Mouse (Mus musculus) midbrain, embryonic 11.5 days (tissue): ENCODE measurements at regions not wholly inside any gene's neighbourhood (a gene's known extent, or its start where the extent isn't known, plus 50 kb on each side); places are given as distances from the start of the nearest gene placed in this dataset.
A peak's percentile ranks its signal among the peaks of the same experiment; 100 is the strongest.
"Not testable (repeated sequence)": the region's sequence is repeated elsewhere in the genome, so short reads cannot be mapped to it uniquely, and the experiment has no call there.

Experiments used
- ATAC-seq: fragments of 200-750 bp; cut with Nextera tagmentation; 2 replicates; pipeline ENCODE4 v1.8.0; 2017; ENCODE audit warnings: moderate TSS enrichment, moderate library complexity; ENCODE audit not compliant: low FRiP score
- DNase-seq: peaks from one replicate; pipeline ENCODE4 v3.0.0; 2015; ENCODE audit warnings: low spot score; ENCODE audit errors: missing footprints
- H3K27ac ChIP-seq: fragments of 300-500 bp; sonication (generic); 2 replicates; pipeline ENCODE4 v1.5.1; 2014; ENCODE audit warnings: low read depth, low read length
- H3K27me3 ChIP-seq: fragments of 300-500 bp; sonication (generic); 2 replicates; pipeline ENCODE4 v1.6.1; 2014; ENCODE audit warnings: mild to moderate bottlenecking, low read length, moderate library complexity, mixed read lengths; ENCODE audit not compliant: control insufficient read depth, insufficient read depth
- H3K36me3 ChIP-seq: fragments of 300-500 bp; sonication (generic); 2 replicates; pipeline ENCODE4 v1.6.1; 2014; ENCODE audit warnings: mild to moderate bottlenecking, low read length, moderate library complexity, mixed read lengths; ENCODE audit not compliant: control insufficient read depth, insufficient read depth
- H3K4me1 ChIP-seq: fragments of 300-500 bp; sonication (generic); 2 replicates; pipeline ENCODE4 v1.6.1; 2014; ENCODE audit warnings: low read length; ENCODE audit not compliant: control insufficient read depth, insufficient read depth
- H3K4me2 ChIP-seq: fragments of 300-500 bp; sonication (generic); 2 replicates; pipeline ENCODE4 v1.6.1; 2014; ENCODE audit warnings: mild to moderate bottlenecking, moderate library complexity
- H3K4me3 ChIP-seq: fragments of 300-500 bp; sonication (generic); 2 replicates; pipeline ENCODE4 v1.5.1; 2014; ENCODE audit warnings: low read depth, low read length
- H3K9ac ChIP-seq: fragments of 300-500 bp; sonication (generic); 2 replicates; pipeline ENCODE4 v1.6.1; 2014; ENCODE audit warnings: low read length
- H3K9me3 ChIP-seq: fragments of 300-500 bp; sonication (generic); 2 replicates; pipeline ENCODE4 v1.6.1; 2016; ENCODE audit warnings: low read length; ENCODE audit not compliant: control insufficient read depth
- WGBS: fragments of 180-500 bp; shearing (Covaris S2); extraction: QIAGEN DNeasy Blood & Tissue Kit; methylation state at CpG from one replicate; pipeline ENCODE4 v1.1.7; 2014; 5-methylcytosine and 5-hydroxymethylcytosine counted together

GRCm38 (mm10) chr2:99470856-99471465 lies 803.9 kb upstream of the Gm10800 start:
- no peak for DNase-seq
- ATAC-seq, result no peak
- H3K4me3 ChIP-seq, result no peak overlapping the region
- H3K27ac ChIP-seq, result no peak overlapping the region
- no peaks in the 10 kb centered on the region for H3K36me3 ChIP-seq
- no peak overlapping the region for H3K9ac ChIP-seq
- 81% methylated on average over 2 of the region's 2 CpGs for WGBS
- no peak overlapping the region for H3K4me2 ChIP-seq
- no peaks in the 10 kb centered on the region for H3K27me3 ChIP-seq
- no peaks in the 10 kb centered on the region for H3K9me3 ChIP-seq
- H3K4me1 ChIP-seq, result no peaks in the 10 kb centered on the region

DNA sequence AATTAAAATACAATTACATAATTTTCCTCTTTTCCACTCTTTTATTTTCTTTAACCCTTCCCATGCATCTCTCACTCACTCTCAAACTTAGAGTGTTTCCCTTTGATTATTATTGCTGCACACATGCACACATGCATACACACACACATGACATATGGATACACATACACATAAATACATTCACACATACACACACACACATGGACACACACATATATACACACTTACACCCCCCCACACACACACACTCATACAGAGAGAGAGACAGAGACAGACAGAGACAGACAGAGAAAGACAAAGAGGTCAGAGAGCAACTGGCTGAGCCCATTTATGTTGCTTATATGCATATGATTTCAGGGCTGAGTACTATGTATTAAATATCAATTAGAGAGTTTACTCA lies 764.2 kb upstream of the Gm10800 start:
- Histone ChIP-seq H3K27me3 (no peaks in the 10 kb centered on the region), H3K4me3 (no peak overlapping the region), H3K27ac (no peak overlapping the region), H3K4me2 (no peak overlapping the region), H3K9ac (no peak overlapping the region), H3K36me3 (no peaks in the 10 kb centered on the region), H3K4me1 (no peaks in the 10 kb centered on the region), H3K9me3 (no peaks in the 10 kb centered on the region)
- ATAC-seq (peak; percentile 43; the same call in 1 of the 2 replicates), DNase-seq (no peak)

- ATAC-seq (peak; percentile 66), DNase-seq (no peak)
- H3K9me3 ChIP-seq, result no peaks in the 10 kb centered on the region
- no peak overlapping the region for H3K9ac ChIP-seq
- no peak overlapping the region for H3K27ac ChIP-seq
- no peak overlapping the region for H3K4me2 ChIP-seq
- H3K27me3 ChIP-seq, result no peaks in the 10 kb centered on the region
- 67% methylated on average over 2 of the region's 2 CpGs for WGBS
- no peaks in the 10 kb centered on the region for H3K36me3 ChIP-seq
- H3K4me1 ChIP-seq, result no peaks in the 10 kb centered on the region
- no peak overlapping the region for H3K4me3 ChIP-seq
These were observed 763.4 kb upstream of the Gm10800 start for GRCm38 (mm10) chr2:99430511-99430910.

- no peak overlapping the region for H3K27ac ChIP-seq
- H3K9ac ChIP-seq, result no peak overlapping the region
- DNase-seq (no peak), ATAC-seq (peak; percentile 33; the same call in 1 of the 2 replicates)
- no peaks in the 10 kb centered on the region for H3K36me3 ChIP-seq
- no peaks in the 10 kb centered on the region for H3K4me1 ChIP-seq
- H3K4me3 ChIP-seq, result no peak overlapping the region
- no peaks in the 10 kb centered on the region for H3K9me3 ChIP-seq
- H3K27me3 ChIP-seq, result no peaks in the 10 kb centered on the region
- no peak overlapping the region for H3K4me2 ChIP-seq
These were observed 754.5 kb upstream of the Gm10800 start for GRCm38 (mm10) chr2:99421622-99422021.

GRCm38 (mm10) chr2:99409483-99409882 lies 742.4 kb upstream of the Gm10800 start:
- Histone ChIP-seq H3K4me3 (no peak overlapping the region), H3K9ac (no peak overlapping the region), H3K27me3 (no peaks in the 10 kb centered on the region), H3K4me2 (no peak overlapping the region), H3K36me3 (no peaks in the 10 kb centered on the region), H3K9me3 (no peaks in the 10 kb centered on the region), H3K4me1 (no peaks in the 10 kb centered on the region), H3K27ac (no peak overlapping the region)
- DNase-seq (no peak), ATAC-seq (no peak)
- 55% methylated on average over 1 of the region's 1 CpGs for WGBS

GRCm38 (mm10) chr2:99379746-99380145 lies 712.6 kb upstream of the Gm10800 start:
- no peaks in the 10 kb centered on the region for H3K4me1 ChIP-seq
- no peak overlapping the region for H3K27ac ChIP-seq
- no peak for ATAC-seq
- H3K36me3 ChIP-seq, result no peaks in the 10 kb centered on the region
- no peak overlapping the region for H3K4me2 ChIP-seq
- H3K9me3 ChIP-seq, result no peaks in the 10 kb centered on the region
- H3K4me3 ChIP-seq, result no peak overlapping the region
- no peak overlapping the region for H3K9ac ChIP-seq
- DNase-seq, result peak; percentile 37
- no peaks in the 10 kb centered on the region for H3K27me3 ChIP-seq

DNA sequence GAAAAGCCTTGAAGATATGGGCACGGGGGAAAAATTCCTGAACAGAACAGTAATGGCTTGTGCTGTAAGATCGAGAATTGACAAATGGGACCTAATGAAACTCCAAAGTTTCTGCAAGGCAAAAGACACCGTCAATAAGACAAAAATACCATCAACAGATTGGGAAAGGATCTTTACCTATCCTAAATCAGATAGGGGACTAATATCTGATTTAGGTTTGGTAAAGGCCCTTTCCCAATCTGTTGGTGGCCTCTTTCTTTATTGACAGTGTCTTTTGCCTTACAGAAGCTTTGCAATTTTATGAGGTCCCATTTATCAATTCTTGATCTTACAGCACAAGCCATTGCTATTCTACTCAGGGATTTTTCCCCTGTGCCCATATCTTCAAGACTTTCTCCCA lies 696.5 kb upstream of the Gm10800 start:
- peak; percentile 94 for DNase-seq
- ATAC-seq, result not testable (repeated sequence)
- 78% methylated on average over 3 of the region's 3 CpGs for WGBS

GRCm38 (mm10) chr2:99329166-99329565 lies 662.1 kb upstream of the Gm10800 start:
- no peaks in the 10 kb centered on the region for H3K36me3 ChIP-seq
- WGBS, result 85% methylated on average over 3 of the region's 3 CpGs
- DNase-seq, result no peak

More for the DNA sequence above, 696.5 kb upstream of the Gm10800 start:
- H3K27ac ChIP-seq, H3K9me3 ChIP-seq, H3K4me2 ChIP-seq, H3K9ac ChIP-seq, H3K4me3 ChIP-seq, H3K4me1 ChIP-seq, H3K36me3 ChIP-seq, H3K27me3 ChIP-seq: not testable (repeated sequence)

More at GRCm38 (mm10) chr2:99329166-99329565, 662.1 kb upstream of the Gm10800 start:
- Histone ChIP-seq H3K4me1 (no peaks in the 10 kb centered on the region), H3K9me3 (no peaks in the 10 kb centered on the region), H3K4me2 (no peak overlapping the region), H3K27ac (no peak overlapping the region), H3K4me3 (no peak overlapping the region), H3K9ac (no peak overlapping the region), H3K27me3 (no peaks in the 10 kb centered on the region)
- no peak for ATAC-seq
